Mouse (Mus musculus) embryonic fibroblast, embryonic 13.5 days (primary cell): ENCODE data around the gene D8Ertd738e.
A peak's percentile ranks its signal among the peaks of the same experiment; 100 is the strongest.

Experiments used
- CTCF ChIP-seq: IDR thresholded peaks from 2 replicates; pipeline ENCODE4 v1.5.1; 2011; ENCODE audit warnings: mild to moderate bottlenecking, control low read depth, low read length, moderate library complexity, borderline replicate concordance; ENCODE audit not compliant: insufficient read depth
- POLR2A ChIP-seq: IDR thresholded peaks from 2 replicates; pipeline ENCODE4 v1.6.1; 2011; ENCODE audit warnings: low read depth, mild to moderate bottlenecking, control low read depth, low read length, moderate library complexity

GRCm38 (mm10) chr8:84197922-84198774, 51.4 kb downstream of the D8Ertd738e start:
- TF ChIP-seq CTCF (no peak), POLR2A (peak; percentile 48)
